Mouse (Mus musculus): ENCODE measurements at regions not wholly inside any gene's neighbourhood (a gene's known extent, or its start where the extent isn't known, plus 50 kb on each side); places are given as distances from the start of the nearest gene placed in this dataset.

DNA sequence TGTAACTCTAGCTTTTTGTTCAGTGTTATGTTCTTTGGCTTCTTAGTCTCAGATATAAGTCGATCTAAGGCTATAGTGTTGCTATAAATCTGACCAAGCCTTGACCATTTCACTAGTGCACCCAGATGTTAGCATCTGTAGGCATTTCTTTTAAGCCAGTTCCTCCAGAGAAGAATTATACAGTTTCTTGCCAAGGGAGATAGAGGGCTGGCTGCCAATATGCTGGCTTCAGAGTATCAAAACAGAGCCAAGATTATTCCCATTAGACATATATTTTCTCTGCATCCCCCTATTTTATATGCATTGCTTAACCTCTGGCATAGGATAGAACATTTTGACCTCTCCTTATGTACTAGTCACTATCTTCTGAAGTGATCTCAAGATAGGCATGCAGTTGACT, 487.5 kb downstream of the Synb start:
- H3K4me3 ChIP-seq (ENCODE audit: control insufficient read depth in 1 of 2, insufficient read depth in 1 of 2, low read depth in 2 of 2, low read length in 2 of 2) = no peak overlapping the region
- no peak overlapping the region for H3K9ac ChIP-seq (ENCODE audit: control insufficient read depth, low read depth, low read length, poor library complexity, severe bottlenecking)
- H3K36me3 ChIP-seq (ENCODE audit: control insufficient read depth in 1 of 2, insufficient read depth in 2 of 2, low read length in 2 of 2) = no peaks in the 10 kb centered on the region
- H3K27me3 ChIP-seq (ENCODE audit: control insufficient read depth in 1 of 2, insufficient read depth in 2 of 2, low read length in 2 of 2) = no peaks in the 10 kb centered on the region
- H3K4me1 ChIP-seq (ENCODE audit: control insufficient read depth in 1 of 2, insufficient read depth in 2 of 2, low read length in 2 of 2) = no peaks in the 10 kb centered on the region
- no peaks in the 10 kb centered on the region for H3K79me2 ChIP-seq (ENCODE audit: control insufficient read depth, insufficient read depth, low read length, poor library complexity)
- no peak for TF ChIP-seq CHD2 (IDR thresholded peaks at IDR 0.05; ENCODE audit: low read length)
- no peak for TF ChIP-seq HCFC1 (IDR thresholded peaks at IDR 0.05; ENCODE audit: low read depth, low read length)
- TF ChIP-seq BHLHE40 (IDR thresholded peaks at IDR 0.05; ENCODE audit: borderline replicate concordance, low read depth, low read length) = no peak
- TF ChIP-seq ETS1 (IDR thresholded peaks at IDR 0.05; ENCODE audit: low read depth, low read length) = no peak
- no peak for TF ChIP-seq TBP (IDR thresholded peaks at IDR 0.05; ENCODE audit: low read depth, low read length)
- no peak for TF ChIP-seq USF1 (IDR thresholded peaks at IDR 0.05; ENCODE audit: low read depth, low read length)
- TF ChIP-seq E2F4 (IDR thresholded peaks at IDR 0.05; ENCODE audit: borderline replicate concordance, low read depth, low read length) = no peak
- no peak overlapping the region for H3K27ac ChIP-seq (ENCODE audit: control insufficient read depth, low read depth, low read length)
- H3K9me3 ChIP-seq (replicated peaks; ENCODE audit: insufficient read depth, low read length) = no peaks in the 10 kb centered on the region
- DNase-seq (ENCODE audit: low read depth, low spot score) = no peak

DNA sequence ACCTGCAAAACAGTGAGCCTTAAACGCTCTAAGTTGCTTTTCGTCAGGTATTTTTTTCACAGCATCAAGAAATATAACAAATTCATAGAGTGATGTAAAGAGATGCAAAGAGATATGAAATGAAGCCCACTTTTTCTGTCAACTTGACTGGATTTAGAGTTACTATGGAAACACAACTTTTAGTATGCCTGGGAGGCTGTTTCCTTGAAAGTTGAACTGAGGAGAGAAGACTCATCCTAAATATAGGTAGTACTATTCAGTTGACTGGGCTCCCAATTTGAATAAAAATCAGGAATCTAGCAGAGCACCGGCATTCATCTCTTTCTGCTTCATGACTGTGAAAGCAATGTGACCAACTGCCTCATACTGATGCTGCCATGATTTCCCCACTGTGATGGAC, 509.7 kb downstream of the Synb start:
- Histone ChIP-seq H3K27me3 (ENCODE audit: control insufficient read depth in 1 of 2, insufficient read depth in 2 of 2, low read length in 2 of 2) (no peaks in the 10 kb centered on the region), H3K4me3 (ENCODE audit: control insufficient read depth in 1 of 2, insufficient read depth in 1 of 2, low read depth in 2 of 2, low read length in 2 of 2) (no peak overlapping the region), H3K9ac (ENCODE audit: control insufficient read depth, low read depth, low read length, poor library complexity, severe bottlenecking) (no peak overlapping the region), H3K27ac (ENCODE audit: control insufficient read depth, low read depth, low read length) (no peak overlapping the region), H3K4me1 (ENCODE audit: control insufficient read depth in 1 of 2, insufficient read depth in 2 of 2, low read length in 2 of 2) (no peaks in the 10 kb centered on the region), H3K9me3 (replicated peaks; ENCODE audit: insufficient read depth, low read length) (no peaks in the 10 kb centered on the region), H3K79me2 (ENCODE audit: control insufficient read depth, insufficient read depth, low read length, poor library complexity) (no peaks in the 10 kb centered on the region), H3K36me3 (ENCODE audit: control insufficient read depth in 1 of 2, insufficient read depth in 2 of 2, low read length in 2 of 2) (no peaks in the 10 kb centered on the region)
- no peak for TF ChIP-seq CHD1 (IDR thresholded peaks at IDR 0.05; ENCODE audit: low read depth, low read length)
- TF ChIP-seq TCF12 (IDR thresholded peaks at IDR 0.05; ENCODE audit: low read depth, low read length) = no peak
- TF ChIP-seq ZKSCAN1 (IDR thresholded peaks at IDR 0.05; ENCODE audit: low read depth, low read length) = no peak
- no peak for TF ChIP-seq BHLHE40 (IDR thresholded peaks at IDR 0.05; ENCODE audit: borderline replicate concordance, low read depth, low read length)
- no peak for TF ChIP-seq EP300 (IDR thresholded peaks at IDR 0.05; ENCODE audit: low read depth in 1 of 2, low read length in 2 of 2)
- TF ChIP-seq TBP (IDR thresholded peaks at IDR 0.05; ENCODE audit: low read depth, low read length) = no peak
- TF ChIP-seq KAT2A (conservative IDR thresholded peaks at IDR 0.05; ENCODE audit: low read depth, low read length) = no peak
- TF ChIP-seq ETS1 (IDR thresholded peaks at IDR 0.05; ENCODE audit: low read depth, low read length) = no peak
- no peak for TF ChIP-seq CTCF (IDR thresholded peaks at IDR 0.05 in 2 of 3, conservative IDR thresholded peaks at IDR 0.05 in 1 of 3; ENCODE audit: control insufficient read depth in 1 of 3, insufficient read depth in 1 of 3, low read depth in 2 of 3, low read length in 3 of 3, poor library complexity in 1 of 3, severe bottlenecking in 1 of 3)
- no peak for TF ChIP-seq MAX (IDR thresholded peaks at IDR 0.05; ENCODE audit: low read length)
- TF ChIP-seq USF1 (IDR thresholded peaks at IDR 0.05; ENCODE audit: low read depth, low read length) = no peak
- no peak for TF ChIP-seq MYC (IDR thresholded peaks at IDR 0.05; ENCODE audit: low read depth, low read length)
- TF ChIP-seq CHD2 (IDR thresholded peaks at IDR 0.05; ENCODE audit: low read length) = no peak
- TF ChIP-seq ZNF384 (IDR thresholded peaks at IDR 0.05; ENCODE audit: low read depth, low read length) = no peak
- TF ChIP-seq MYB (IDR thresholded peaks at IDR 0.05; ENCODE audit: low read depth, low read length) = no peak
- TF ChIP-seq HCFC1 (IDR thresholded peaks at IDR 0.05; ENCODE audit: low read depth, low read length) = no peak
- DNase-seq (ENCODE audit: low read depth, low spot score) = no peak

Data from MEL (cell line).